Mouse (Mus musculus) spleen, adult 12 weeks (tissue): ENCODE results near the gene Aff3.

Experiments used
- DNase-seq: peaks from one replicate; pipeline ENCODE4 v3.0.0; 2022; ENCODE audit warnings: low spot score

The Aff3 gene

GRCm38 (mm10) chr1:38318614-38319013 is 346.1 kb downstream of the Aff3 start:
- DNase-seq: no peak

- DNase-seq: no peak
Observed at GRCm38 (mm10) chr1:38315992-38316391, 348.8 kb downstream of the Aff3 start.

GRCm38 (mm10) chr1:38310496-38310895 is 354.3 kb downstream of the Aff3 start:
- DNase-seq: no peak

DNA sequence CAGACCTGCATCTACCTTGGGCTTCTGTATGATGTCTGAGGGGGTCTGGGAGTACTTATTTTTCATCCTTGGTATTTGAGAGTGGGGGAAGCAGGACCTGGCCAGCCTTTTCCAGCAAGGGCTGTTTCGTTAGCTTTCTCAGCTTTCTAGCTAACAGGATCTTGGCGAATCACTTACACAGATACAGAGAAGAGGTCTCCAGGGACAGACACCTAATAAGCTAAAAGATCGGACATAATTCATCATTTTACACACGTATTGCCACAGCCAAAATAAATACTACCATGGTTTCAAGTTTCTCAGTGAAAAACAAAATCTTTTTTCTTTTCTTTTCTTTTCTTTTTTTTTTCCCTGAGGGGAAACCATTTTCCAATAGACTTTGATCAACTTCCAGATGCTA is 354.7 kb downstream of the Aff3 start:
- DNase-seq: no peak

- no peak for DNase-seq
Observed at GRCm38 (mm10) chr1:38309341-38309740, 355.4 kb downstream of the Aff3 start.

GRCm38 (mm10) chr1:38308705-38308996 is 356.1 kb downstream of the Aff3 start:
- DNase-seq: no peak

- no peak for DNase-seq
Observed at GRCm38 (mm10) chr1:38307821-38308704, 356.7 kb downstream of the Aff3 start.

GRCm38 (mm10) chr1:38307234-38307633 is 357.5 kb downstream of the Aff3 start:
- no peak for DNase-seq

- DNase-seq: no peak
Observed at GRCm38 (mm10) chr1:38306146-38306545, 358.6 kb downstream of the Aff3 start.

DNA sequence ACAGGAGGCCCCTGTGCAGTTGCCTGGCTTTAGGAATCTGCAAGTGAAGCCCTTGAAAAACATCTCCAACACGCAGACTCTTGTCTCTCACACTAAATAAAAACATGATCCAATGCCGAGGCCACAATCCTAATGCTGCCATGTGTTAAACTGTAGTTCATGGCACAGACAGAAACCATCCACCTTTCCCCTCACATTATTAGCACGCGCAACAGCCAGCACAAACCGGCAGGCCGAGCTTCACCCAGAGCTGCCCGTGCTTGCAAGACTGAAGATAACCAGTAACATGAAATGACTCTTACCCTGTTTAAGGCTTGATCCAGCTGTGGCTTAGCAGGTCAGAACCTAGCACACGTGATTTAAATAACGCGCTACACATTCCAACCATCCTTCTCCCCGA is 360.4 kb downstream of the Aff3 start:
- no peak for DNase-seq

- DNase-seq: no peak
Observed at GRCm38 (mm10) chr1:38298291-38298690, 366.5 kb downstream of the Aff3 start.

GRCm38 (mm10) chr1:38294906-38295305 is 369.8 kb downstream of the Aff3 start:
- DNase-seq: no peak

- no peak for DNase-seq
Observed at GRCm38 (mm10) chr1:38294336-38294695, 370.4 kb downstream of the Aff3 start.

DNA sequence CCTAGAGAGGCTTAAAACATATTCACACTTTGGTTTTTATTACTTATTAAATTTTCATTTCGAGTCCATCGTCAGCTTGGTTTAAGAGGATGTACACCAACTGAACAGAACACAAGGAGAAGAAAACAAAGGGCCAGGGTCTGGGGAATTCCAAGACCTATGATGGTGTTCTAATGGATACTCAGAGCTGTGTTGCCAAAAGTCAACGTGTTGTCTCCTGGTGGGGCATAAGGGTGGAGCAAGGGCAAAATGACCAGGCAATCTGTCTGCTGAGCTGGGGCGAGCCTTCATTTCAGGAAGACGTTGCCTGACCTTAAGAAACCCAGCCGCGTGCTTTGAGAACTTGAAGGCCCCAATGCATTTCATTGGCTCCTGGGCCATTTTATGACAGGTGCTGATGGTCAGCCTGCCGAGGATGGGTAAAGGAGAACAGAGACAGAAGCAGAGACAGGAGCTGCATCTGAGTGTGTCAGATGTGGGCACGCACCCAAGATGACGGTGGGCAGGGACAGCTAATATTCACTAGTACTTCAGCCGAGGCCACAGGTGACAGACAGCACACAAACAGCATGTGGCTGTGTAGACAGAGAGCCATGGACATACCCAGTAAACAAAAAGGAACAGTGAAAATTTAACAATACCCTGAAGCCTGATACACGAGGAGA is 371.0 kb downstream of the Aff3 start:
- DNase-seq: no peak

DNA sequence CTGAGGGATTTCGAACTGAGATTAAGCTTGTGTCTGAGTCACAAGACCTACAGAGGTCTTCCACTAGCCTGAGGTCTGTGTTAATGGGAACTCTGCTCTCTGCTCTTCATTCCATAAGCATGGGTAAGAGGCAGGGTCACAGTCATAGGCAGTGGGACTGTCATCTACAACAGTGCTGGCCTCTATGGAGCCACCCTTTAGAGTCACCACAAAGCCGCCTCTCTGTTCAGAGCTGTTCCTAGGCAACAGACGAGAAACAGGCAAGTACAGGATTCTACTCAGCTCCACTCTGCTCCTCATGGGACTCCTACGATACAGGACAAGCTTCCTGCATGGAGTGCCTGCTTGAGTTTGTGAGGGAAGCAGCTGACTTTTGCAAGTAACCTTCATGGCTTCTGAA is 371.9 kb downstream of the Aff3 start:
- DNase-seq: no peak

DNA sequence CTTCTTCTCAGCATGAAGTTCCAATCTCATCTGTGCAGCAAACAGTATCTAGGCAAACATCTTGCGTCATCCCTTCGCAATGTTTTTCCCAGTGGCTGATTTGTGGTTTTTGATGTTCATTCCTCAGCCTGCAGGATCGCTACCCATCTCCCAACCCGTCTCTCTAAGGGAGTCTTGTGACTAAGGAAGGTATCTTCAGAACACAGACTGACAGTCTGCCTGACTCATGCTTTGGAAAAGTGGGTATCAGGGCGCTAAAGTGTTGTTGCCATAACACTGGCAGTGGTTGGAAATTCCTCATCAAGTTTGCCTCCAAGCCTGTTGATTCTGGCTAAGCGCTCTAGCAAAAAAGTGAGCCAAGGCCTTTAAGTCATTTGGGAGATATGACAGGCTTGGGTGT is 372.8 kb downstream of the Aff3 start:
- no peak for DNase-seq

DNA sequence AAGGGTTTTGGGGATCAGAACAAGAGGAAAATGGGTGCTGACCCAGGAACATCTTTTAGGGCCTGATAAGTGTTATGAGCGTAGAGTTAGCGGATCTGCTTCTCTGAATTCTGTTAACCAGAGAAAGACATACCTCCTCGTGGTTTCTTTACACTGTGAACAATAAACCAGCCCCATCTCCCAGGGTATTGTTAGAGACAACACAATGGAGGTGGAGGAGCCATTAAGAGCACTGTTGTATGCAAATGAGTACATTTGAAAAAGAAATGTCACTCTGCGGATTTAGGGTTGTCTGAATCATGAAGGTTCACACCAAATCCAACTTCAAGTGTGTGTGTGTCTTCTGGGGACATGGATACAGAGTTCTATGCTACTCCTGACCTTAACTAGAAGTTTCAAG is 373.3 kb downstream of the Aff3 start:
- DNase-seq: no peak

DNA sequence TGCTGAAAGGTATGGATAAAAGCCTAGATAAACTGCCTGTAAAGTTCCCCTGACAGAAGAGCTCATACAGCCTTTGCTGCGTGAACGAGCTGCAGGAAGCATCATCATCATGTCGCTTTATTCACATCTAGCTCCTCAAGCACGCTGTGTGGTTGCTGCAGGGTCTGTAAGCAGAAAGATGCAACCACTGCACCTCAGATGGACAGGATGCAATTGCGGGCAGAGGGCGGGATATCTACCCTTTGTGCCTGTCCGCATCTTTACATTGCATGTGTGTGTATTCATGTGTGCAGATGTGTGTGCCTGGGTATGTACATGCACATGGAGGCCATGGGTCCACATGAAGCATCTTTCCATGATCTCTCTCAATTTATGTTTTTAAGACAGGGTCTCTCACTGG is 373.9 kb downstream of the Aff3 start:
- no peak for DNase-seq

GRCm38 (mm10) chr1:38289891-38290290 is 374.9 kb downstream of the Aff3 start:
- no peak for DNase-seq

- DNase-seq: no peak
Observed at GRCm38 (mm10) chr1:38288716-38289115, 376.0 kb downstream of the Aff3 start.

DNA sequence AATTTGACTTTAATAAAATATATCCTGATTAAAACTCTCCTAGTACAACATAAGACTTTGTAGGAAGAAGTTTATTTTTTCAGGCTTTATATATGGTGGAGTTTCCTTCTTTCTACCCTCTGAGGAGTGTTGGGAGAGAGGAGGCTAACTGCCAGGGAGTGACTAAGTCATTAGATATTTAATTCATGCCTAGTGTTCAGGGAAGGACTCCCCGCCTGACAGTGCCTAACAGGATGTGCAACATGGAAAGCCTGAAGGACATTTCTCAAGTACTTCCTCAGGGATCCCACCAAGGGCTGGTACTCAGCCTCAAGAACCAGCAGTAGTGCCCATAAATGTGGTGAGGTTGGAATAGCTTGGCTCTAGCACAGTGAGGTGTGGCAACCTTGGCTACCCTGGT is 378.2 kb downstream of the Aff3 start:
- DNase-seq: no peak

GRCm38 (mm10) chr1:38280549-38280948 is 384.2 kb downstream of the Aff3 start:
- no peak for DNase-seq

- DNase-seq: no peak
Observed at GRCm38 (mm10) chr1:38271312-38271711, 393.4 kb downstream of the Aff3 start.
